Mouse (Mus musculus): ENCODE measurements around the gene Pdia5.

- TF ChIP-seq GATA1 (IDR thresholded peaks at IDR 0.05; ENCODE audit: low read length): no peak
- TF ChIP-seq TAL1 (IDR thresholded peaks at IDR 0.05; ENCODE audit: low read length): no peak
Measured at GRCm38 (mm10) chr16:35360593-35360992, 130.1 kb downstream of the Pdia5 start.
